8 mouse cellular contexts compared by ENCODE assay signal in genomic region chr6:4483937-4484601, GRCm38 (mm10). TPM values are rescaled to one million over a fixed set of nuclear protein-coding genes. Genes with fewer than 3 reads are reported as not detected.
DNase-seq lines count a peak whose midpoint lies in the region; ATAC-seq lines count a peak whose summit lies in the region.
"Had no signal": no experiment of that assay in that cellular context is flagged by ENCODE, and none has a peak within 500 bp of the region (broad histone marks: within the 10 kb centered on the region; RNA-seq: fewer than 3 reads in every experiment).

No protein-coding gene starts in this region.

- 25% methylated on average over 7 of the region's 7 CpGs for WGBS in intestine, embryonic 15.5 days

- H3K27ac ChIP-seq in intestine, embryonic 15.5 days: peak overlapping the region; percentile 48

- no peak overlapping the region for H3K4me2 ChIP-seq in intestine, embryonic 15.5 days (replicated peaks)

- peak; percentile 27 for DNase-seq in ovary, postnatal 14 days (ENCODE audit: low spot score)
- DNase-seq in ovary, adult 18-20 months (ENCODE audit: low spot score): no peak
- peak; percentile 48 for DNase-seq in gastrocnemius, adult 18-20 months (ENCODE audit: low spot score)
- DNase-seq in adrenal gland, postnatal 4 days (ENCODE audit: low spot score in 2 of 2): no peak
- DNase-seq in urinary bladder, adult 2 months (ENCODE audit: low spot score): no peak

- peak; percentile 32; the same call in 1 of the 2 replicates for ATAC-seq in intestine, embryonic 15.5 days
- ATAC-seq in megakaryocyte-erythroid progenitor cell, adult 5-6 weeks (replicated peaks; ENCODE audit: low FRiP score, low TSS enrichment, poor library complexity, severe bottlenecking): no peak

- no peaks in the 10 kb centered on the region for H3K9me3 ChIP-seq in intestine, embryonic 15.5 days
- H3K9me3 ChIP-seq: megakaryocyte, embryonic 14.5 days had no signal

- no peaks in the 10 kb centered on the region for H3K27me3 ChIP-seq in intestine, embryonic 15.5 days (replicated peaks)
- H3K27me3 ChIP-seq: megakaryocyte, embryonic 14.5 days had no signal

- no peak overlapping the region for H3K9ac ChIP-seq in intestine, embryonic 15.5 days

- H3K4me1 ChIP-seq in intestine, embryonic 15.5 days (replicated peaks): peaks cover 9% of the 10 kb centered on the region; the same call in 1 of the 2 replicates

- H3K36me3 ChIP-seq in intestine, embryonic 15.5 days: no peaks in the 10 kb centered on the region

- no peak overlapping the region for H3K4me3 ChIP-seq in intestine, embryonic 15.5 days (replicated peaks)
- H3K4me3 ChIP-seq: megakaryocyte, embryonic 14.5 days had no signal

RNA-seq across cellular contexts. Expression of gene Col1a2, which starts 20.5 kb away (rescaled TPM):
- 10 to 100 TPM; 67.9 to 81.6 TPM for total RNA-seq in gastrocnemius, adult 18-20 months (2021)
- polyA plus RNA-seq in intestine, embryonic 15.5 days (2015; fragmentation: Nextera tagmentation; extraction: Ambion mirVana): 472 and 528 TPM in 2 replicates
- 100 to 1,000 TPM; 705 to 818 TPM for total RNA-seq in adrenal gland, postnatal 4 days (2021)
- total RNA-seq in megakaryocyte-erythroid progenitor cell, adult 5-6 weeks (2014; fragmentation: Nextera tagmentation): 0.26 and 0.37 TPM in 2 replicates
- 0.80 and 0.91 TPM in 2 replicates for total RNA-seq in megakaryocyte-erythroid progenitor cell, adult 5-6 weeks (2017)
- polyA plus RNA-seq in urinary bladder, adult 2 months (2012; rRNA removed): 1,014 and 1,293 TPM in 2 replicates

Comparison
In these comparisons a context has a peak if more than half of its experiments do, and no peak if none do; other contexts are left out.
1. DNase-seq: peak in ovary, postnatal 14 days (single experiment) and gastrocnemius, adult 18-20 months (single experiment); none in ovary, adult 18-20 months (single experiment), adrenal gland, postnatal 4 days (0 of 2) and urinary bladder, adult 2 months (single experiment).
2. RNA of gene Col1a2, which starts 20.5 kb away (total RNA-seq): 705 to 818 TPM in adrenal gland, postnatal 4 days and 67.9 to 81.6 TPM in gastrocnemius, adult 18-20 months; 0.26 to 0.91 TPM in megakaryocyte-erythroid progenitor cell, adult 5-6 weeks; every median in the first group is over 10 times any median in the second.